Mouse (Mus musculus): ENCODE data around the gene Bdkrb1. TPM values are rescaled to one million over a fixed set of nuclear protein-coding genes. Genes with fewer than 3 reads are reported as not detected.

Gene Bdkrb1
- polyA plus RNA-seq, 1 experiment from 2014 or later: 0.19 TPM

DNA sequence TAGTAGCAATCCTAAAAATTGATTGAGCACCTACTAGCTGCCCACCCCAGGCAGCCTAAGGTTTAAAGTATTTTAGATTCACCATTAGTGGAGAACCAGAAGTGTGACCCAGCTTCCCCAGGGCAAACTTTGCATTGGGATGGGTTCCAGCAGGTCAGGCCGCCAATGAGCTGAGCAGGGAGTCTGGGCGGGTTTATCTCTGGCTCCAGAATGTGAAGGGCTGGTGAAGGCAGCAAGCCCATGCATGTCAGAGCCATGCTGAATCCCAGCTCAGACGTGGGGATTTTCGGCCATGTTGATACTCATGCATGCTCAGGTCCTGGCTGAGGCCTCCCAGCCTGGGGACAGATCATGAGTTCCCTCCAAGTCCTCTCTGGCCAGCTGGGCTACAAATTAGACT lies 28.5 kb upstream of the Bdkrb1 start:
- H3K4me3 ChIP-seq: no peak overlapping the region
- no peaks in the 10 kb centered on the region for H3K27me3 ChIP-seq (replicated peaks)
- H3K4me1 ChIP-seq: no peaks in the 10 kb centered on the region
- no peaks in the 10 kb centered on the region for H3K9me3 ChIP-seq
- H3K9ac ChIP-seq: no peak overlapping the region
- WGBS: 87% methylated on average over 4 of the region's 4 CpGs
- no peak overlapping the region for H3K27ac ChIP-seq
- H3K4me2 ChIP-seq: no peak overlapping the region
- no peaks in the 10 kb centered on the region for H3K36me3 ChIP-seq (replicated peaks)
- ATAC-seq (replicated peaks): no peak

DNA sequence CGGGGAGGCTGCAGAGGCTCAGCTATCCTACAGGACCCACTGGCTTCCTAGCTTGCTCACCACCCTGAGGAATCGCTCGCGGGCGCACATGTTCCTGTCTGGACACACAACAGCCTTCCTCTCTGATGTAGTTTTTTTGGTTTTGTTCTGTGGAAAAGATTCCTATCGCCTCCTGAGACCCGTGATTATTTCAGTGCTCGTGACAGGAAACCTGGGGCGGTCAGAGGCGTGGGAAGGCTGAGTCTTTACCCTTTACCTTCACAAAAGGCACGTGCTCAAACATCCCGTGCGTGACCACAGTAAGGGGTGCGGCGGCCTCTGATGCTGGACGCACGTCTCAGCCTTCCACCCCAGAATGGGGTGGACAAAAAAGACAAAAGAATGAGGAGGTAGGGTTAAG lies 22.4 kb upstream of the Bdkrb1 start:
- 78% methylated on average over 17 of the region's 17 CpGs for WGBS
- H3K4me3 ChIP-seq: no peak overlapping the region
- no peaks in the 10 kb centered on the region for H3K4me1 ChIP-seq
- H3K27me3 ChIP-seq (replicated peaks): no peaks in the 10 kb centered on the region
- no peaks in the 10 kb centered on the region for H3K9me3 ChIP-seq
- no peak for ATAC-seq (replicated peaks)
- H3K4me2 ChIP-seq: no peak overlapping the region
- no peaks in the 10 kb centered on the region for H3K36me3 ChIP-seq (replicated peaks)
- no peak overlapping the region for H3K27ac ChIP-seq
- H3K9ac ChIP-seq: no peak overlapping the region

GRCm38 (mm10) chr12:105582486-105582885 lies 20.4 kb upstream of the Bdkrb1 start:
- no peak for ATAC-seq (replicated peaks)
- Histone ChIP-seq H3K4me2 (no peak overlapping the region), H3K4me3 (no peak overlapping the region), H3K4me1 (no peaks in the 10 kb centered on the region), H3K9ac (no peak overlapping the region), H3K27me3 (replicated peaks) (no peaks in the 10 kb centered on the region), H3K27ac (no peak overlapping the region), H3K36me3 (replicated peaks) (no peaks in the 10 kb centered on the region), H3K9me3 (no peaks in the 10 kb centered on the region)
- 53% methylated on average over 9 of the region's 9 CpGs for WGBS

GRCm38 (mm10) chr12:105583484-105583883 lies 19.4 kb upstream of the Bdkrb1 start:
- no peak for ATAC-seq (replicated peaks)
- Histone ChIP-seq H3K27me3 (replicated peaks) (no peaks in the 10 kb centered on the region), H3K36me3 (replicated peaks) (no peaks in the 10 kb centered on the region), H3K27ac (no peak overlapping the region), H3K4me1 (no peaks in the 10 kb centered on the region), H3K9me3 (no peaks in the 10 kb centered on the region), H3K9ac (no peak overlapping the region), H3K4me2 (no peak overlapping the region), H3K4me3 (no peak overlapping the region)
- 9% methylated on average over 2 of the region's 2 CpGs for WGBS

DNA sequence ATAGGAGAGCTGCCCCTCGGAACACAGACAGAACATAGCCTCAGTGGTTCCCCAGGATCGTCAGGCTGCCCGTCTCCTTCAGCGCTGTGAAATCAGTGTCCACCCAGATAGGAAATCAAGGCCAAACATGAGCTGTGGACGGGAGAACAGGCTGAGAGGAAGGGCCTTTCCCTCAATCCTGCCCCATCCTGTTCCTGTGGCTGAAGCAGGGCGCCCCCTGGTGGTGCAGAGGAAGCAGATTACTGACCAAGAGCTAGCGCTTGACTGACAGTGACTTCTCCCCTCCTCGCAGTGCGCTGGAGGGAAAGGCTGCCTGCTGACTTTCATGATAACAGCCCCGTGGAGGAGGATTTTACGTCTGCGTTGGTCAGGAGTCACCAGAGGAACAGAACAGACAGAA lies 18.0 kb upstream of the Bdkrb1 start:
- WGBS: 16% methylated on average over 12 of the region's 12 CpGs
- ATAC-seq (replicated peaks): peak; percentile 70; the same call in 1 of the 2 replicates
- Histone ChIP-seq H3K9ac (no peak overlapping the region), H3K9me3 (no peaks in the 10 kb centered on the region), H3K27ac (no peak overlapping the region), H3K4me2 (no peak overlapping the region), H3K4me1 (no peaks in the 10 kb centered on the region), H3K36me3 (replicated peaks) (no peaks in the 10 kb centered on the region), H3K27me3 (replicated peaks) (no peaks in the 10 kb centered on the region), H3K4me3 (no peak overlapping the region)

GRCm38 (mm10) chr12:105587526-105587925 lies 15.4 kb upstream of the Bdkrb1 start:
- Histone ChIP-seq H3K36me3 (replicated peaks) (no peaks in the 10 kb centered on the region), H3K4me2 (no peak overlapping the region), H3K27me3 (replicated peaks) (no peaks in the 10 kb centered on the region), H3K27ac (no peak overlapping the region), H3K4me3 (no peak overlapping the region), H3K9ac (no peak overlapping the region), H3K9me3 (no peaks in the 10 kb centered on the region), H3K4me1 (no peaks in the 10 kb centered on the region)
- ATAC-seq (replicated peaks): no peak
- WGBS: 84% methylated on average over 8 of the region's 8 CpGs

DNA sequence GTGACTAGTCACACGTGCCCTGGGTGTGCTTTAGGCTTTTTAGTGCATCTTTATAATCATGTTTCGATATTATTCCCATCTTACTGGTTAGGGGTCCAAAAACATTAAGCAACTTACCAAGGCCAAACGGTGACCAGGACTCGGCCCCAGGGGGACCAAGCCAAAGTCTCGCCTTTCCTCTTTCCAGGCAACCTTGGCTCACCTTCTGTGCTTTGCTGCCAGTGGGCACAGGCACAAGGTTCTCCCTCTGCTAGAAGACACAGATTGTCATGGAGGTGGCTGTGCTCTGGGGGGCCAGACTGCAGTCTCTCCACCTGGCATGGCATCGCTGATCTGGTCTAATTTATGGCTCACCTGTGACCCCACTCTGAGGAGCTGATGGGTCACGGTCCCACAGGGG lies 12.1 kb upstream of the Bdkrb1 start:
- Histone ChIP-seq H3K4me2 (no peak overlapping the region), H3K27ac (no peak overlapping the region), H3K9me3 (no peaks in the 10 kb centered on the region), H3K4me3 (no peak overlapping the region), H3K9ac (no peak overlapping the region), H3K36me3 (replicated peaks) (no peaks in the 10 kb centered on the region), H3K4me1 (no peaks in the 10 kb centered on the region), H3K27me3 (replicated peaks) (no peaks in the 10 kb centered on the region)
- WGBS: 88% methylated on average over 7 of the region's 7 CpGs
- ATAC-seq (replicated peaks): no peak

DNA sequence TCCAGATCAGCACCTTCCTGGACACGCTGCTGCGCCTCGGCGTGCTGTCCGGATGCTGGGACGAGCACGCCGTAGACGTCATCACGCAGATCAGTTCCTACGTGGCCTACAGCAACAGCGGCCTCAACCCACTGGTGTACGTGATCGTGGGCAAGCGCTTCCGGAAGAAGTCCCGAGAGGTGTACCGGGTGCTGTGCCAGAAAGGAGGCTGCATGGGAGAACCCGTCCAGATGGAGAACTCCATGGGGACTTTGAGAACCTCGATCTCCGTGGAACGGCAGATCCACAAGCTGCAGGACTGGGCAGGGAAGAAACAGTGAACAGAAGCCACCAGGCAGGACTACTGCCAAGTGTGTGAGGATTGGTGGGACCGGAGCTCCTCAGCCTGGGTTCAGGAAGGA lies 10.5 kb upstream of the Bdkrb1 start:
- no peak for ATAC-seq (replicated peaks)
- no peaks in the 10 kb centered on the region for H3K36me3 ChIP-seq (replicated peaks)
- no peaks in the 10 kb centered on the region for H3K27me3 ChIP-seq (replicated peaks)
- H3K4me2 ChIP-seq: no peak overlapping the region
- 96% methylated on average over 23 of the region's 23 CpGs for WGBS
- no peak overlapping the region for H3K4me3 ChIP-seq
- no peaks in the 10 kb centered on the region for H3K9me3 ChIP-seq
- no peaks in the 10 kb centered on the region for H3K4me1 ChIP-seq
- no peak overlapping the region for H3K9ac ChIP-seq
- H3K27ac ChIP-seq: no peak overlapping the region

DNA sequence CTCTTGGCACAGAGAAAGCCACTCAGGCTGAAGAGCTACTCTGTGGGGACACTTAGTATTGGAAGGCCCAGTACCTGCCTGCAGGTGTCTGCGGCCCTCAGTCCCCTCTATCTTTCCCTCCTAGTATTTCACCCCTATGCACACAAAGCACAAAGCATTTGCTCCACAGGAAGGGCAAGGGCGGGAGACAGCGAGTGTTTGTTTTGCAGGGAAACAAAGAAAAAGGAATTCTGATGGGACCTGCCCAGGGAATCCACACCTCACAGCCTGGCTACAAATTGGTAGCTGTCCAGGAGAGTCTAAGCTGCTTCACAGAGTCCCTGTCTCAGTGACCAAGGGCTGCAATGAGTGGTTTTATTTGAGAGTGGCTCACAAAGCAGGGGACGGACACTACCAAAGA lies 9.4 kb upstream of the Bdkrb1 start:
- no peak overlapping the region for H3K9ac ChIP-seq
- H3K27me3 ChIP-seq (replicated peaks): no peaks in the 10 kb centered on the region
- H3K27ac ChIP-seq: no peak overlapping the region
- no peaks in the 10 kb centered on the region for H3K4me1 ChIP-seq
- H3K36me3 ChIP-seq (replicated peaks): no peaks in the 10 kb centered on the region
- no peaks in the 10 kb centered on the region for H3K9me3 ChIP-seq
- H3K4me3 ChIP-seq: no peak overlapping the region
- 63% methylated on average over 4 of the region's 4 CpGs for WGBS
- ATAC-seq (replicated peaks): no peak
- H3K4me2 ChIP-seq: no peak overlapping the region

- 84% methylated on average over 8 of the region's 8 CpGs for WGBS
Observed at GRCm38 (mm10) chr12:105597135-105597534, 5.8 kb upstream of the Bdkrb1 start.

GRCm38 (mm10) chr12:105598503-105598902 lies 4.4 kb upstream of the Bdkrb1 start:
- Histone ChIP-seq H3K4me2 (no peak overlapping the region), H3K27me3 (replicated peaks) (no peaks in the 10 kb centered on the region), H3K9me3 (no peaks in the 10 kb centered on the region), H3K4me3 (no peak overlapping the region), H3K9ac (no peak overlapping the region), H3K27ac (no peak overlapping the region), H3K36me3 (replicated peaks) (no peaks in the 10 kb centered on the region), H3K4me1 (no peaks in the 10 kb centered on the region)
- WGBS: 82% methylated on average over 10 of the region's 10 CpGs
- no peak for ATAC-seq (replicated peaks)

More at GRCm38 (mm10) chr12:105597135-105597534, 5.8 kb upstream of the Bdkrb1 start:
- Histone ChIP-seq H3K9ac (no peak overlapping the region), H3K36me3 (replicated peaks) (no peaks in the 10 kb centered on the region), H3K27ac (no peak overlapping the region), H3K4me3 (no peak overlapping the region), H3K4me1 (no peaks in the 10 kb centered on the region), H3K9me3 (no peaks in the 10 kb centered on the region), H3K27me3 (replicated peaks) (no peaks in the 10 kb centered on the region), H3K4me2 (no peak overlapping the region)
- no peak for ATAC-seq (replicated peaks)

- no peaks in the 10 kb centered on the region for H3K9me3 ChIP-seq
- H3K36me3 ChIP-seq (replicated peaks): no peaks in the 10 kb centered on the region
- H3K4me2 ChIP-seq: no peak overlapping the region
- H3K27me3 ChIP-seq (replicated peaks): no peaks in the 10 kb centered on the region
- H3K9ac ChIP-seq: no peak overlapping the region
- WGBS: 68% methylated on average over 5 of the region's 5 CpGs
- H3K4me3 ChIP-seq: no peak overlapping the region
- no peak overlapping the region for H3K27ac ChIP-seq
- ATAC-seq (replicated peaks): no peak
- no peaks in the 10 kb centered on the region for H3K4me1 ChIP-seq
Observed at GRCm38 (mm10) chr12:105599098-105599497, 3.8 kb upstream of the Bdkrb1 start.

DNA sequence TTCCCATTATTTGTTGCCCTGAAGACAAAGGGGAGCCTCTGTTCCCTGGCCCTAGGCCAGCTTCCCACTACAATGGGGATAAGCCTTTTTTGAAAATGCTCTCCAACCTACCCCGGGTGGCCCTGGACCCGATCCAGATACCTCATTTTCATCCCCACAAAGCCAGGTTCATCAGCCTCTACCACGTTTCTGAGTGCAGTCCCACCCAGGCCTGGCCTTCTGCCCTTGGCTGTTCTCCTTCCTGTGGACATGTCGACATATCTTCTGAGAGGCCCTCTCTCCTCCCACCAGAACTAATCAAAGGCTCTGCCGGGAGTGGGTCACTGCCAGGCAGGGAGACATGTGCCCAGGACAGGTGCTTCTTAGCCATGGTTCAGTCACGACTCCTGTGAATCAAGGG lies 1.3 kb upstream of the Bdkrb1 start:
- Histone ChIP-seq H3K4me2 (no peak overlapping the region), H3K9me3 (no peaks in the 10 kb centered on the region), H3K36me3 (replicated peaks) (no peaks in the 10 kb centered on the region), H3K9ac (no peak overlapping the region), H3K4me1 (no peaks in the 10 kb centered on the region), H3K27ac (no peak overlapping the region), H3K27me3 (replicated peaks) (no peaks in the 10 kb centered on the region), H3K4me3 (no peak overlapping the region)
- WGBS: 42% methylated on average over 6 of the region's 6 CpGs
- no peak for ATAC-seq (replicated peaks)

- no peak overlapping the region for H3K4me3 ChIP-seq
- no peaks in the 10 kb centered on the region for H3K4me1 ChIP-seq
- no peaks in the 10 kb centered on the region for H3K9me3 ChIP-seq
- 94% methylated on average over 11 of the region's 11 CpGs for WGBS
- no peaks in the 10 kb centered on the region for H3K36me3 ChIP-seq (replicated peaks)
- H3K9ac ChIP-seq: no peak overlapping the region
- no peak overlapping the region for H3K4me2 ChIP-seq
- no peak for ATAC-seq (replicated peaks)
- no peak overlapping the region for H3K27ac ChIP-seq
- no peaks in the 10 kb centered on the region for H3K27me3 ChIP-seq (replicated peaks)
Observed at GRCm38 (mm10) chr12:105603904-105604303, 1.0 kb downstream of the Bdkrb1 start.

All from midbrain, embryonic 15.5 days (tissue).